Mouse (Mus musculus): ENCODE measurements around the gene Epb41.

The Epb41 gene

DNA sequence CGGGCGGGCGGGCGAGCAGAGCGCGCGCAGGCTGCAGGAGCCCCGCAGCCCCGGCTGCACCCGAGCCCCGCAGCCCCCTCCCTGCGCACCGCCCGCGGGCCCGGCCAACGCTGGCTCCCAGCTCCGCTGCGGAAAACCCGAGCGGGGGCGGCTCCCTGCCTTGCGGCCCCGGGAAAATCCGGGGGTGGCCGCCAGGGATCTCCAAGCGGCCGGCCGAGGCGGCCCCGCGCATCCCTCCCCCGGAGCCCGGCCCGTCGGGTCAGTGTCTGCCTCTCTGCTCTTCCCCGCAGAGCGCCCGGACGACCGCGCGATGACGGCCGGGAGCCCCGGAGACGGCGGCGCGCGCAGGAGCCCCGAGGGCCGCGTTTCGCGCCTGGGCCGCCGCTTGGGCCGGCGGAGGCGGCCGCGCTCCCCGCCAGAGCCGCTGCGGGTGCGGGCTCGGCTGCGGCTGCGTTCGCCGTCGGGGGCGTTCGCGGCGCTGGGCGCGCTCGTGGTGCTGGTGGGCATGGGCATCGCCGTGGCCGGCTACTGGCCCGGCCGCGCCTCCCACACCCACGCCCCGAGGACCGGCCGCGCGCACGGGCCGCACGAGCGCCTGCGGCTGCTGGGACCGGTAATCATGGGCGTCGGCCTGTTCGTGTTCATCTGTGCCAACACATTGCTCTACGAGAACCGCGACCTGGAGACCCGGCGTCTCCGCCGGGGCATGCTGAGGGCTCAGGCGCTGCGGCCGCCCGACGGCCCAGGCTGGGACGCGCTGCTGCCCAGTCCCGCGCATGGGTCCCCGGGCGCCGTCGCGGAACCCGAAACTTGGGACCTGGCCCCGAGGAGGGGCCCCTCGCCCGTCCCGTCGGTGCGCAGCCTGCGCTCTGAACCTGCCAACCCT is 153.4 kb downstream of the Epb41 start, which contains the start of gene Tmem200b:
Tmem200b (plus strand) TSS at position 311 of the 886 bp plus-strand sequence.
- in situ Hi-C loops (cut with MboI, MseI), result no loop called here

DNA sequence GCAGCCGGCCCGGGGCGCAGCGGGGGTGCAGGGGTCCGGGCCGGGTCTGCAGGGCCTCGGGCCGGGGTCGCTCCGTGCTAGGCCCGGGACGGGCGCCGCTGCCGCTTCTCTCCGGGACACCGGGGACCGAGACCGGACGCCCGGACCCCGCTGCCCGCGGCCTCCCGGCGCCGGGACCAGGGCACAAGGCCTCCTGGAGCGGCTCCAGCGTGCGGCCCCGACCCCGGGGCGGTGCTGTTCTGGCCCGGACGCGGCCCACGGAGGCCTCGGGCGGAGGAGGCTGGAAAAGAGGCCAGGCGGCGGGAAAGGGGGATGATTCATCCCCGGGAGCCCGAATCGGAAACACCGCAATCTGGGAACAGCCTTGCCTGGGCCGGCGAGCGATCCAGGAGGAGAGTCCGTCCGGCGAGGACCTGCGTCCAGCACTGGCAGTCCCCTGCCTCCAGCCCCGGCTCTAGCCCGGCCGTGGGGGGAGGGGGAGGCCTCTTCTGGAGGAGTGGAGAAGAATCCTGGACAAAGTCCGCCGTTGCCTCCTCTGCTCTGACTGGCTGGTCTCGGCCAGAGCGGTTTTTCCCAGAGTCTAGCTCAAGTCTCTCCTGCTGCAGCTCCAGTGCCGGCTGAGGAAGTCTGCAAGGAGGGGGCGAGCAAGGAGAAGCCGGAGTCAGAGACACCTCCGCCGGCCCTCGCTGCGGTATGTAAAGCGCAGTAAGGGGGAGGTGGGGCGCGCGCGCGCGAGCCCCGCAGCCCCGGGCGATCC is 154.3 kb downstream of the Epb41 start:
- in situ Hi-C loops (cut with MboI, MseI), result no loop called here

DNA sequence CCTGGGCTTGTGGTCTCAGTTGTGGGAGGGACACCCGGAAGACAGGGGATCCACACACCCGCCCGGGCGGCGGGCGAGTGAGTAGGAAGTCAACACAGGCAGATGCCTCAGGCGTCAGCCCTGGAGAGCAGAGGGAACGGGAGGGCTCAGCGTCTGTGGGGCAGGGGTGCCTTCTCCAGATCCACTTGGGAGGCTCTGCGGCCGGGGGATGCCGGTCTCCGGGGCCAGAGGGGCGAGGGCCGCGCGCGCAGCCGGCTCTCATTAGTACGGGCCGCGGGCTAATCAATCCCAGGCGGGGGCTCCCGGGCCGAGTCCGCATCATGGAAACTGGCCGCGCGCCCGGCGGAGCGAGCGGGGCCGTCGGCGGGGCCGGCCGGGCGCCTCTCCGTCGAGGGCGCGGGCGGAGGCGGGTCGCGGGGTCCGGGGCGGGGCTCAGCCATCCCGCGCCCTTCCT is 155.0 kb downstream of the Epb41 start:
- in situ Hi-C loops (cut with MboI, MseI), result no loop called here

- in situ Hi-C loops (cut with MboI, MseI), result no loop called here
Measured at GRCm38 (mm10) chr4:131919506-131920140, 155.5 kb downstream of the Epb41 start.

DNA sequence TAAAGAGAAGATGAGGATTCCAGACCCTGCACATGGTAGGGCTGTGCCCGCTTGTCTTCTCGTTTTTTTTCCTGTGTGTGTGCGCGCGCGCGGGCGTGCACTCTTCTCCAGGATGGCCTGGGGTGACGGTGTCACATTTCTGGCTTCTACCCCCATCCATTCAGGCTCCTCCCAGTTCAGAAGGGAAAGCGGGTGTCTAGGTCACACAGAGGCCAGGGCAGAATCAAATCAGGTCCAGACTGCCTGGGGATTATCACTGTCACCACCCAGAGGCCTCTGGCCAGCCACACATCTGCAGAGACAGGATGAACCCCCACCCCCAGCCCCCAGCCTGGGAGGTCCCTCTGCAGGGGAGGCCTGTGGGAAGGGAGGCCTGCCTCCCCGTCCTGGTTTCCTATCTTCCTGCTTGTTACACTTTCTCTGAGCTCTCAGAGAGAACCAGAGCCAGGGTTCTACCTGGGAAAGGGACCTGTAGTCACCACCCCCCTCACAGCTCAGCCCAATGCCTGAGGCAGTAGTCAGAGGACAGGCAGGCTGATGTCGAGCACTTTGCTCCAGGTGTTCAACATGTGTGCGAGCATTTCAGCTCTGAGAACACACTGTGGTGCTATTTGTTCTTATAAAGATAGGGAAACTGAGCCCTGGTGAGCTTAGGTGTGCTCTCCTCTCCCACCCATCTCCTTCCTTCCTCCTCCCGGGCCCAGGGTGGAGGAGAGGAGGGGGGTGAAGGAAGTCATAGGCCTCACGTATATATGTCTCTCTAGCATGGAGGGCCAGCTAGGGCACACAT is 156.2 kb downstream of the Epb41 start:
- in situ Hi-C loops (cut with MboI, MseI), result no loop called here

GRCm38 (mm10) chr4:131918026-131918533 is 157.0 kb downstream of the Epb41 start:
- in situ Hi-C loops (cut with MboI, MseI), result no loop called here

DNA sequence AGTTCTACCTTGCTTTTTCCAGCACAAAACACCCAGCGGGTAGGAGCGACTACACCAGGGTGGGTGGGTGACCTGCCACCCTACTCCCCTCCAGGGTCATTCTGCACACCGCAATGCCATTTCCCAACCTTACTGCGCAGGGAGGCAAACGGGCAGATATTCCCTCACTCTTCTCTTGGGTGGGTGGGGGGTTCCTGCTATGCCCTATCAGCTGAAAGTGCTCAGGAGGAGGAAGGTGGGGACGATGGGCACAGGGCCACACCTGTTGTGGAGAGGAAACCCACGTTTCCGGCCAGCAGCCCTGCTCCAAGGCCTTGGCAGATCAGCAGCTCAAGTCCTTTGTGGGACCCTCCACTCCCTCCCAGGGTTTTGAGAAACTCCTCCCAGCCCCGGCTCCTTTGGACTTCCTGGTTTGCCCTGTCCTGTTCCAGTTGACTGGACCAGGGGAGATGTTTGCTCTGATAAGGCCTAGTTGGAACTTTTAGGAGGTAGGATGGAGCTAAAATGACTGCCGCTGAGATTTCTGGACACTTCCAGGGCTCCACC is 158.0 kb downstream of the Epb41 start:
- in situ Hi-C loops (cut with MboI, MseI), result no loop called here

- in situ Hi-C loops (cut with MboI, MseI), result no loop called here
Measured at GRCm38 (mm10) chr4:131916425-131916824, 158.7 kb downstream of the Epb41 start.

DNA sequence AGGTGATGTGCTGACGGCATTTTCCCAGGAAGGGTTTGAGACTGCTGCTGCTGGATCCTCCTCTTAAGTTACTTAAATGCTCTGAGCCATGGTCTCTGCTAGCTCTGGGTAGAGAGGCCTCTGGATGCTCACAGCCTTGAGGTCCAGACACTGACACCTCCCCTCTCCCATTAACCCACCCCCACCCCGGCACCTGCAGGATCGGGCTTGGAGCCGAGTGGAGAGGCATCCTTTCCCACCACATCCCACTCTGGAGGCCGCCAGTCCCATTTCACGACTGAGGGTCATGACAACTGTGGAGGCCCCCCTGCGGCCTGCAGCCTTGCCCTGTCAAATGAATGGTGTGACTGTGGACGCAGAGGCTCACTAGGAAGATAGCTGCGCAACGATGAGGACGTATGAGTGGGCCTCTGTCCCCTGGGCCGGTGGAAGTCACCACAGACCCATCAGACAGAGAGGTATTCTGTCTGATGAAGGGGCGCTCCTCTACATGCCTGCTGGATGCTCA is 159.2 kb downstream of the Epb41 start:
- in situ Hi-C loops (cut with MboI, MseI), result no loop called here

- in situ Hi-C loops (cut with MboI, MseI), result no loop called here
Measured at GRCm38 (mm10) chr4:131914891-131915469, 160.1 kb downstream of the Epb41 start.

DNA sequence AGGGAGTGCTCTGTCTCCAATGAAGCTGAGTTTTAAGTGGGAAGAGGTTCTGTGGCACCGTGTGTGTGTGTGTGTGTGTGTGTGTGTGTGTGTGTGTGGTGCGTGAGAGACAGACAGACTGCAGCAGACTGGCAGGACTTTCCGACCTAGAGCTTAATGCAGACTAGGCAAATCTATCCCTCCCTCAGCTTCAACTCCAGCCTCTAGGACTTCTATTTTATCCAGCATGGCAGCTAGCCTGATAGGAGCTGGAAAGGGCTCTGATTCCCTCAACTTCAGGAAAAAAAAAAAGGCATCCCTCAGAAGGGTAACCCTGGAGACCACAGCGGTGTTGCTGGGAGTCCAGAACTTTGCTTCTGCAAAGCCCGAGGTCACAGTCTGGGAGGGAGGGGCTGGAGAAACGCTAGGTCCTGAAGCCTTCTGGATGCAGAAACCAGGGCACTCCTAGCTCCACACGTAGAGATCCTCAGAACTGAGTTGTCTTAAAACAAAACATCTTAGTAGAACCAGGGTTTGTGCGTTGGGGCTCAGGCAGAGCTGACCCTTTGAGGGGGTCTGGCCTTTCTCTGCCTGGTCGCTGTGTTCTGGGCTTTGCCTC is 161.0 kb downstream of the Epb41 start:
- in situ Hi-C loops (cut with MboI, MseI), result no loop called here

DNA sequence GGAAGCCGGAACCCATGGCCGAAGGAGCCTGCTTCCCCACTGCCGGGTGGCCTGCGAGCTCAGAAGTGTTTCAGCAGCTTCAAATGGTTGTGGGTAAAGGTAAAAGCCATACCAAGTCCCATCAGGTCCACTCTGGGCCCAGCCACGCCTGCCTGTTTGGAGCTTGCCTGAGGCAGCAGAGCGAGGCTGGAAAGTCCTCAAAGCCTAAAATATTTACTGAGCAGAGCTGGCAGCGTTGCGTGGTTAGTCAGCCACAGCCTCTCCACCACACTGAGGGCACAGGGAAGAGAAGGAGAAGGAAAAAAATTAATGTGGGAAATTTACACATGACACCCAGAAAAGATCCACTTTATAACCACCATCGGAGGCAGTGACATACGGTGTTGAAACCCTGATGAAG is 161.6 kb downstream of the Epb41 start:
- in situ Hi-C loops (cut with MboI, MseI), result no loop called here

GRCm38 (mm10) chr4:131911521-131911920 is 163.6 kb downstream of the Epb41 start:
- in situ Hi-C loops (cut with MboI, MseI), result no loop called here

- in situ Hi-C loops (cut with MboI, MseI), result no loop called here
Measured at GRCm38 (mm10) chr4:131910237-131910994, 164.7 kb downstream of the Epb41 start.

DNA sequence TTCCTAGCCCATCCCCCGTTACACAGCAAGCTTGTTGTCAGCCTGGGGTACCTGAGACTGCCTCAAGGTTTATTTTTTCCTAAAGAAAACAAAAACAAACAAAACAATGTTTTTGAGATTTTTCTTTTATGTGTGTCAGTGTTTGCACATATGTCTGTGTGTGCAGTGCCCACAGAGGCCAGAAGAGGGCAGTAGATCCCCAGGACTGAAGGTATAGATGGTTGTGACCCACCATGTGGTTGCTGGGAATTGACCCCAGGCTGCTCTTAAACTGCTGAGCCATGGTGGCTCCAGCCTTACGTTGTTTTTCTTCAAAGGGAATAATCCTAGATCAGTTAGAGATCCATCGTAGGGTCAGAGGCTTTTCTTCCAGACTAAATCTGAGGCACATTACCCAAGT is 167.2 kb downstream of the Epb41 start:
- in situ Hi-C loops (cut with MboI, MseI), result no loop called here

DNA sequence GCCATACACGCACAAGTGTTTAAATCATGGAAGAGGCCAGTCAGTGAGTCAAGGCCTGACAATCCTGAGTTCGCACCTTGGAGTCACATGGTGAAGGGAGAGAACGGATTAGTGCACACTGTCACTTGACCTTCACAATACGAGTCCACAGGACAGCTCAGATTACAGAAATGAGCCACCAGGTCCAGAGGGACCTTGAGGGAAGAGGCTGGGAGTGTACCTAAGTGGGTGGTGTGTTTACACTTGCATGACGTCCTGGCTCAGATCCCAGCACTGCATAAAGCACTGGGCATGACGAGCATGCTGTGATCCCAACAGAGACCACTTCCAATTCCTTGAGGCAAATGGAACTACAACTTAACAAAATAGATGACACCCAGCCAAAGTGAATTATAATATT is 168.7 kb downstream of the Epb41 start:
- in situ Hi-C loops (cut with MboI, MseI), result no loop called here

- in situ Hi-C loops (cut with MboI, MseI), result loop anchor here (5.0 kb wide), 1 partner anchor 78 kb away; no protein-coding TSS in a partner anchor
Measured at GRCm38 (mm10) chr4:131904478-131904877, 170.6 kb downstream of the Epb41 start.

GRCm38 (mm10) chr4:131901090-131901489 is 174.0 kb downstream of the Epb41 start:
- in situ Hi-C loops (cut with MboI, MseI), result loop anchor here (5.0 kb wide), 1 partner anchor 81 kb away; no protein-coding TSS in a partner anchor

DNA sequence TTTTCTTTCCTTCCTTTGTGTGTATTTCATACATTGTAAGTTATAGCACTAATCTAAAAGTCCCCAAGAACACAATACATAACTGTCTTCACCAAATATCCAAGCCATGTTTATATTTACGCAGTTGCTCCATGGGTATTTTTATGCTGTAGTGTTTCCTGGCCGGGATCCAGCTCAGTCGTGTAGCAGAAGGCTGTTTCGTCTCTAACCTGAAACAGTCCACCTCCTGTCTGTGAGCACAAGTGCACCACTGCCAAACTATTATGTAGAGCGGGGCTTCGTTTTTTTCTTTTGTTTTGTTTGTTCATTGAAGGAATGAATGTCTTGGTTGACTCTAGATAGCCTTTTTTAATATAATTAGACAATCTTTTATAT is 176.0 kb downstream of the Epb41 start:
- in situ Hi-C loops (cut with MboI, MseI), result no loop called here
